ENCODE assay signal across 21 mouse cellular contexts in the genomic region with DNA sequence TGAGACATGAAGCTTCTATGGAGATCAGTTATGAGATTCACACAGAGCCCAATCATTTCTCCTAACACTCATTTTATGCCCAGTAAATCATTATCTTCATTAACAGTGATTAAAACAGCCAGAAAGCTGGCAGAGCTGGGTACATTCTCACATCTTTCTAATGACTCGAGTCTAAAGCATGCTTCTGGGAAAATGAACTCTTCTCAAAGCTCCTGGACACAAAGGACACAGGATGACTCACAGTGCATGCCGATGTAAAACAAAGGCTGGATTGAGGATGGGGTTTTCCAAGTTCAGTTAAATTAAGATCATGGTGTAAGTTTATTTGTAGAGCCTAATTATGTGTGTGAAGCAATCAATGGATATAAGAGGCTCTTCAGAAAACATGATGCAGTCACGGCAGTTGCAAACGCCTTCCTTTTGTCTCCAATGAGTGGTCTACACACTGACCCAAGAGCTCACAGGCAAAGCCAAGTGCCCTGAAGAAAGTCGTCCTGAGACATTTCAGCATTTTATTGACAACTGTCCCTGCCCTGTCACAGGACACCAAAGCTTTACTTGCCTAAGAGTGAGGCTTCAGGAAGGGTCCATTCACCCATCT.
DNase-seq lines count a peak whose midpoint lies in the region; ATAC-seq lines count a peak whose summit lies in the region.
"Had no signal": no experiment of that assay in that cellular context is flagged by ENCODE, and none has a peak within 500 bp of the region (broad histone marks: within the 10 kb centered on the region; RNA-seq: fewer than 3 reads in every experiment).

No protein-coding gene starts in this region.

- whole genome bisulfite sequencing in neural tube, embryonic 15.5 days = 30% methylated on average over 5 of the region's 5 CpGs
- 16% methylated on average over 5 of the region's 5 CpGs for WGBS in forebrain, embryonic 13.5 days

- H3K27ac ChIP-seq in neural tube, embryonic 15.5 days (replicated peaks) = 0 out of 2 replicates have a peak overlapping the region, but pooled peaks have one; percentile 1
- peak overlapping the region; percentile 63 for H3K27ac ChIP-seq in forebrain, embryonic 13.5 days
- H3K27ac ChIP-seq: heart, embryonic 13.5 days; hindbrain, embryonic 12.5 days; layer of hippocampus, adult 2 months; limb, embryonic 12.5 days; liver, embryonic 12.5 days; midbrain, embryonic 12.5 days had no signal

- ATAC-seq in neural tube, embryonic 15.5 days (ENCODE audit: low FRiP score) = no peak
- peak; percentile 83 for ATAC-seq in forebrain, embryonic 13.5 days
- ATAC-seq: liver, embryonic 12.5 days had no signal

- H3K9ac ChIP-seq in neural tube, embryonic 15.5 days (replicated peaks) = no peak overlapping the region
- no peak overlapping the region for H3K9ac ChIP-seq in forebrain, embryonic 13.5 days
- H3K9ac ChIP-seq: heart, embryonic 13.5 days; hindbrain, embryonic 12.5 days; limb, embryonic 12.5 days; liver, embryonic 12.5 days; midbrain, embryonic 12.5 days had no signal

- 0 out of 2 replicates have a peak, but pooled peaks cover 5% of the 10 kb centered on the region for H3K4me1 ChIP-seq in neural tube, embryonic 15.5 days
- H3K4me1 ChIP-seq in forebrain, embryonic 13.5 days = peaks cover 19% of the 10 kb centered on the region
- H3K4me1 ChIP-seq: heart, embryonic 13.5 days; hindbrain, embryonic 12.5 days; limb, embryonic 12.5 days; liver, embryonic 12.5 days; midbrain, embryonic 12.5 days had no signal

- no peaks in the 10 kb centered on the region for H3K36me3 ChIP-seq in neural tube, embryonic 15.5 days
- H3K36me3 ChIP-seq in forebrain, embryonic 13.5 days (ENCODE audit: poor library complexity, severe bottlenecking) = no peaks in the 10 kb centered on the region
- H3K36me3 ChIP-seq: heart, embryonic 13.5 days; hindbrain, embryonic 12.5 days; limb, embryonic 12.5 days; liver, embryonic 12.5 days; midbrain, embryonic 12.5 days had no signal

- no peaks in the 10 kb centered on the region for H3K27me3 ChIP-seq in neural tube, embryonic 15.5 days (replicated peaks)
- H3K27me3 ChIP-seq in forebrain, embryonic 13.5 days = no peaks in the 10 kb centered on the region
- H3K27me3 ChIP-seq: heart, embryonic 13.5 days; hindbrain, embryonic 12.5 days; limb, embryonic 12.5 days; liver, embryonic 12.5 days; midbrain, embryonic 12.5 days had no signal

- DNase-seq in neural tube, embryonic 10.5 days (ENCODE audit: extremely low spot score, low spot score) = no peak
- DNase-seq in brain, adult 2 months (ENCODE audit: low read depth, low spot score) = peak; percentile 40
- no peak for DNase-seq in left cerebral cortex, adult 8-10 months (ENCODE audit: low spot score in 2 of 2)
- no peak for DNase-seq in yolk sac, embryonic 10.5 days (ENCODE audit: low spot score)
- DNase-seq in kidney, postnatal 36 days = no peak
- DNase-seq: adrenal gland, postnatal 25 days; cerebellum, adult 11 months; cerebellum, adult 9-11 months; gastrocnemius, postnatal 10 days; kidney, adult 18-20 months; layer of hippocampus, postnatal 36 days; lung, adult 18-20 months; lung, postnatal 10 days had no signal

- H3K4me3 ChIP-seq in neural tube, embryonic 15.5 days (replicated peaks) = no peak overlapping the region
- no peak overlapping the region for H3K4me3 ChIP-seq in forebrain, embryonic 13.5 days
- H3K4me3 ChIP-seq: heart, embryonic 13.5 days; hindbrain, embryonic 12.5 days; layer of hippocampus, adult 2 months; limb, embryonic 12.5 days; liver, embryonic 12.5 days; midbrain, embryonic 12.5 days had no signal

- H3K4me2 ChIP-seq in neural tube, embryonic 15.5 days = no peak overlapping the region
- H3K4me2 ChIP-seq in forebrain, embryonic 13.5 days = no peak overlapping the region
- H3K4me2 ChIP-seq: heart, embryonic 13.5 days; hindbrain, embryonic 12.5 days; limb, embryonic 12.5 days; liver, embryonic 12.5 days; midbrain, embryonic 12.5 days had no signal

- H3K9me3 ChIP-seq in neural tube, embryonic 15.5 days (replicated peaks) = no peaks in the 10 kb centered on the region
- no peaks in the 10 kb centered on the region for H3K9me3 ChIP-seq in forebrain, embryonic 13.5 days (replicated peaks)
- H3K9me3 ChIP-seq: heart, embryonic 13.5 days; hindbrain, embryonic 12.5 days; limb, embryonic 12.5 days; liver, embryonic 12.5 days; midbrain, embryonic 12.5 days had no signal
